Mouse (Mus musculus) kidney, embryonic 14.5 days (tissue): ENCODE results near the gene Gm2696. TPM values are rescaled to one million over a fixed set of nuclear protein-coding genes. Genes with fewer than 3 reads are reported as not detected.
"Not testable (repeated sequence)": the region's sequence is repeated elsewhere in the genome, so short reads cannot be mapped to it uniquely, and the experiment has no call there.

Experiments
- ATAC-seq: fragments of 200-750 bp; cut with Nextera tagmentation; 2 replicates; pipeline ENCODE4 v1.8.0; 2017; ENCODE audit warnings: moderate number of reproducible peaks, mild to moderate bottlenecking, moderate TSS enrichment, moderate library complexity; ENCODE audit not compliant: low FRiP score, low TSS enrichment
- H3K27ac ChIP-seq: fragments of 300-500 bp; sonication (generic); 2 replicates; pipeline ENCODE4 v1.5.1; 2014; ENCODE audit warnings: low read depth, mild to moderate bottlenecking, low read length, moderate library complexity, mixed read lengths
- H3K27me3 ChIP-seq: fragments of 300-500 bp; sonication (generic); 2 replicates; pipeline ENCODE4 v1.6.1; 2014; ENCODE audit warnings: mild to moderate bottlenecking, low read length; ENCODE audit not compliant: control insufficient read depth, insufficient read depth
- H3K36me3 ChIP-seq: fragments of 300-500 bp; sonication (generic); 2 replicates; pipeline ENCODE4 v1.6.1; 2014; ENCODE audit warnings: low read length, mixed read lengths; ENCODE audit not compliant: control insufficient read depth, insufficient read depth
- H3K4me1 ChIP-seq: fragments of 300-500 bp; sonication (generic); 2 replicates; pipeline ENCODE4 v1.6.1; 2014; ENCODE audit warnings: low read length, mixed read lengths; ENCODE audit not compliant: control insufficient read depth, insufficient read depth
- H3K4me2 ChIP-seq: fragments of 300-500 bp; sonication (generic); replicated peaks from 2 replicates; pipeline ENCODE4 v1.6.1; 2014; ENCODE audit warnings: low read depth, mild to moderate bottlenecking, low read length
- H3K4me3 ChIP-seq: fragments of 300-500 bp; sonication (generic); 2 replicates; pipeline ENCODE4 v1.5.1; 2014; ENCODE audit warnings: mild to moderate bottlenecking, low read length
- H3K9ac ChIP-seq: fragments of 300-500 bp; sonication (generic); 2 replicates; pipeline ENCODE4 v1.6.1; 2014; ENCODE audit warnings: low read depth, mild to moderate bottlenecking, low read length, moderate library complexity
- H3K9me3 ChIP-seq: fragments of 300-500 bp; sonication (generic); 2 replicates; pipeline ENCODE4 v1.6.1; 2016; ENCODE audit warnings: low read length; ENCODE audit not compliant: control insufficient read depth
- WGBS: fragments of 180-500 bp; shearing (Covaris S2); extraction: QIAGEN DNeasy Blood & Tissue Kit; methylation state at CpG from one replicate; pipeline ENCODE4 v1.1.7; 2014; 5-methylcytosine and 5-hydroxymethylcytosine counted together
- polyA plus RNA-seq: library from polyadenylated mRNA; unstranded; fragments of >200 nt; fragmentation: Nextera tagmentation; extraction: Ambion mirVana; gene quantifications from 2 replicates; pipeline ENCODE4 v1.2.1, GENCODE M21; 2014

Gm2696 gene
- polyA plus RNA-seq, 1 experiment from 2014 or later = not detected

DNA sequence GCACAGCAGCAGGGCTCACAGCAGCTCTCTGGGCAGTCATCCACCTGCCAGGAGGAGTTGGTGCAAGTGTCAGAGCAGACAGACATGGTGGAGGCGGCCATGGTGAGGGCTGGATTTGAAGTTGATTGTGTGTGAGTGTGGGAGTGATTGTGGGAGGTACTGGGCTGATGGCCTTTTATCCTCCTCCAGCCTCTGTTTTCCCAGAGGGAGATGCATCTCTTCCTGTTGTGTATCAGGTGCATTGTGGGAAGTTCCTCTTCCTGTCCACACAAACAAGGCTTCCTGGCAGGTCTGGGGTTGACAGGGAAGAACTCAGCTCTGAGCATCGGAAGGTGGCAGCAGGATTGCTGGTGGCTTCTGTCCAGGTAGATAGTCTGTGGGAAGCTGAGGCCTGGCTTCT is 19.5 kb upstream of the Gm2696 start, which contains the start of gene Gm9639:
Gene Gm9639, minus strand, starts transcription at position 101 of the 400 bp plus-strand sequence.
- H3K27me3 ChIP-seq = no peaks in the 10 kb centered on the region
- no peaks in the 10 kb centered on the region for H3K9me3 ChIP-seq
- H3K9ac ChIP-seq = no peak within 1 kb of the TSS
- H3K4me2 ChIP-seq = no peak within 1 kb of the TSS
- H3K4me3 ChIP-seq = no peak within 1 kb of the TSS
- ATAC-seq = no peak
- no peaks in the 10 kb centered on the region for H3K36me3 ChIP-seq
- WGBS = 37% methylated on average over 2 of the region's 2 CpGs
- no peak within 1 kb of the TSS for H3K27ac ChIP-seq
- H3K4me1 ChIP-seq = no peaks in the 10 kb centered on the region

DNA sequence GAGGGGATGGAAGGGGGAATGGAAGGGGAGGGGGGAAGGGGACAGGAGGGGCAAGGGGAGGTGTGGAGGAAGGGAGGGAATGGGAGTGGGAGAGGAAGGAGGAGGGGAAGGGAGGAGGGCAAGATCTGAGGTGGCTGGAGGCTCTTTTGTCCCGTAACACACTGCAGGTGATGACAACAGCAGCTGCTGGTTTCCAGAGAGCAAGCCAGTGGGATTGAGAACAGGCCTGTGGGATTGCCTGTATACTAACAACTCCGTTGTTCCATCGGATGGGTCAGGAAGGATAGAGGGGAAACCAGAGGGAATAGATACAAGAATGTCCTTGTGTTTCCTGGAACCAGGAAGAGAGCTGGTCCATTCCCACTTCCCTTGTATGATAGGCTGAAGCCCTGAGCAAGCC is 16.8 kb upstream of the Gm2696 start:
- H3K9me3 ChIP-seq = no peaks in the 10 kb centered on the region
- no peak overlapping the region for H3K4me2 ChIP-seq
- WGBS = 16% methylated on average over 3 of the region's 3 CpGs
- no peak overlapping the region for H3K4me3 ChIP-seq
- H3K36me3 ChIP-seq = no peaks in the 10 kb centered on the region
- no peaks in the 10 kb centered on the region for H3K4me1 ChIP-seq
- no peak overlapping the region for H3K27ac ChIP-seq
- no peak overlapping the region for H3K9ac ChIP-seq
- H3K27me3 ChIP-seq = no peaks in the 10 kb centered on the region
- no peak for ATAC-seq

DNA sequence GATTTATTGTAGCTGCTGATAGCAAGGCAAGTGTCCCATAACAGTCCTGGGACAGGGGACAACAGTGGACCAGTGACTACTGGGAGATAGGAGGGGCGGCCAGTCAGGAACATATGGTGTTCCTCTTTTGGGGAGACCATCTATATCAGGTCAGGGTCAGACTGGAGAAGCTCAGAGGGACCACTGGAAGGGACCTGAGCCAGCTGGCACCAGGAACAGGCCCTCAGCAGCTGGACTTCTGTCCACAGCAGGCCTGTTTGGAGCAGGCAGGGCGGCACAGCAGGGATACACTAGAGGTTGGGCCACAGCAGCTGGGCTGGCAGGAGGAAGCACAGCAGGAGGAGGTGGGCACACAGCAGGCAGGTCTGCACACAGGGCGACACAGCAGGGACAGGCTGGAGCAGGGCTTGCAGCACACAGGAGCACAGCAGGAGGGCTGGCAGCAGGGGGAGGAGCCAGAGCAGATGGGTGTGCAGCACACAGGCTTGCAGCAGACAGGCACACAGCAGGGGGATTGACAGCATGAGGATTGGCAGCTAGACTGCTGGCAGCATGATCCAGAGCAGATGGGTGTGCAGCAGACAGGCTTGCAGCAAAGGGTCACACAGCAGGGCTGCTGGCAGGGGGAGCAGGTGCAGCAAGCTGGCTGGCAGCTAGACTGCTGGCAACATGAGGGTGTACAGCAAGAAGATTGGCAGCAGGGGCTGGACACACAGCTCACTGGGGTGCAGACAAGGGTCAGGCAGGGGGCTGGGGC is 16.1 kb upstream of the Gm2696 start:
- not testable (repeated sequence) for H3K4me1 ChIP-seq, H3K4me3 ChIP-seq, H3K27ac ChIP-seq, H3K27me3 ChIP-seq, H3K9ac ChIP-seq, H3K9me3 ChIP-seq, H3K4me2 ChIP-seq, ATAC-seq, H3K36me3 ChIP-seq
- WGBS = 53% methylated on average over 3 of the region's 3 CpGs

GRCm38 (mm10) chr10:77798921-77799508 is 15.5 kb upstream of the Gm2696 start, which contains the start of gene Gm19668:
Gene Gm19668 (minus strand): TSS chr10:77799133.
- H3K27me3 ChIP-seq = no peaks in the 10 kb centered on the region
- H3K4me1 ChIP-seq = no peaks in the 10 kb centered on the region
- H3K4me3 ChIP-seq = no peak within 1 kb of the TSS
- no peak within 1 kb of the TSS for H3K9ac ChIP-seq
- H3K9me3 ChIP-seq = no peaks in the 10 kb centered on the region
- no peak within 1 kb of the TSS for H3K27ac ChIP-seq
- no peak within 1 kb of the TSS for H3K4me2 ChIP-seq
- no peaks in the 10 kb centered on the region for H3K36me3 ChIP-seq
- 54% methylated on average over 8 of the region's 8 CpGs for WGBS
- ATAC-seq = no peak

DNA sequence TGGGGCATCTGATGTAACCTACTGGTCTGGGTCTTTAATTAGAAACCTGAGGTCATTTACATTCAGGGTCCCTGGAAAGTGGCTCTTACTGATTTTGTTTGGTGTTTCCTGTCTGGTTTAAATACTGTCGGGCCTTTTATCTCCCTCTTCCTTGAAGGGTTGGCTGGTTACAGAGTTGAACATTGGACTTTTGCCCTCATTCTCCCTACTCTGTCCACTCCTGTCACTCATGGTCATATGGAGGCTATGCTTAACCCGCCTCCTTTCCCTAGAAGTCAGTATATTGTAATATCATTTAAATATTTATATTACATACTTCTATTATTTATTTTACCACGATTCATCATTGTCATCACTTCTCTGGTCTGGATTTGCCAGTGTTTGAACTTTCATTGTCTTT is 10.4 kb upstream of the Gm2696 start:
- H3K27ac ChIP-seq = no peak overlapping the region
- H3K4me2 ChIP-seq = no peak overlapping the region
- no peak overlapping the region for H3K4me3 ChIP-seq
- no peaks in the 10 kb centered on the region for H3K4me1 ChIP-seq
- 81% methylated on average over 3 of the region's 3 CpGs for WGBS
- H3K36me3 ChIP-seq = no peaks in the 10 kb centered on the region
- ATAC-seq = no peak
- H3K9me3 ChIP-seq = no peaks in the 10 kb centered on the region; the same call in 1 of the 2 replicates
- no peaks in the 10 kb centered on the region for H3K27me3 ChIP-seq
- no peak overlapping the region for H3K9ac ChIP-seq

DNA sequence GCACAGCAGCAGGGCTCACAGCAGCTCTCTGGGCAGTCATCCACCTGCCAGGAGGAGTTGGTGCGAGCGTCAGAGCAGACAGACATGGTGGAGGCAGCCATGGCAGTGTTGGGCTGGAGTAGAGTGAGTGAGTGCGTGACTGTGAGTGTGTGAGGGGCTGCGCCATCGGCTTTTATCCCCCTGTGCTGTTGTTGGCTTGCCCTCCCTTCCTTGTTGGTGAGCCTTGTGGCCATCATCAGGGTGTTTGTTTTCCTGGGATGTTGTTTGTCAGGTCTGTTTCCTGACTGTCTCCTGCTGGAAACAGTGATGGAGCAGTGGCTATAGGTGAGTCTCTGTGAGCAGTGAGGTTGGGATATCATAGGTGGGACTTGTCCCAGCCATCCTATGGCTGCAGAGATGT is 2.7 kb upstream of the Gm2696 start, which contains the start of gene Gm9507:
Gene Gm9507, minus strand, starts transcription at position 101 of the 400 bp plus-strand sequence.
- H3K27ac ChIP-seq = no peak within 1 kb of the TSS
- H3K27me3 ChIP-seq = no peaks in the 10 kb centered on the region
- WGBS = 65% methylated on average over 5 of the region's 5 CpGs
- H3K9ac ChIP-seq = no peak within 1 kb of the TSS
- no peak within 1 kb of the TSS for H3K4me3 ChIP-seq
- no peak within 1 kb of the TSS for H3K4me2 ChIP-seq
- H3K9me3 ChIP-seq = peaks cover 4% of the 10 kb centered on the region
- H3K4me1 ChIP-seq = no peaks in the 10 kb centered on the region
- H3K36me3 ChIP-seq = no peaks in the 10 kb centered on the region
- ATAC-seq = no peak

GRCm38 (mm10) chr10:77815514-77815913 is 1.0 kb downstream of the Gm2696 start:
- 35% methylated on average over 5 of the region's 5 CpGs for WGBS
- Histone ChIP-seq H3K4me2 (no peak overlapping the region), H3K27me3 (no peaks in the 10 kb centered on the region), H3K4me1 (no peaks in the 10 kb centered on the region), H3K27ac (no peak overlapping the region), H3K4me3 (no peak overlapping the region), H3K9ac (no peak overlapping the region), H3K9me3 (no peaks in the 10 kb centered on the region), H3K36me3 (no peaks in the 10 kb centered on the region)
- no peak for ATAC-seq

DNA sequence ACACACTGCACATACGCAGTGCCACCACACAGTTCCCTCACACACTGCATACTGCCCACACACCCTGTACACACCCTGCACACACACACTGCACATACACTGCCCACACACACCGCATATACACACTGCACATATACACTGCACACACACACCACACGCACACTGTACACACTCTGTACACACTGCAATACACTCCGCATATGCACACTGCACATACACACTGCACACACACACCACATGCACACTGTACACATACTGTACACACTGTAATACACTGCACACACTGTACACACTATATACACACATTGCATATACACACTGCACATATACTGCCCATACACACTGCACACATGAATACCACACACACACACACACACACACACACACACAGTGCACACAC is 4.0 kb downstream of the Gm2696 start:
- H3K27ac ChIP-seq = no peak overlapping the region
- H3K36me3 ChIP-seq = no peaks in the 10 kb centered on the region
- H3K9ac ChIP-seq = no peak overlapping the region
- no peaks in the 10 kb centered on the region for H3K27me3 ChIP-seq
- H3K4me3 ChIP-seq = no peak overlapping the region
- peaks cover 2% of the 10 kb centered on the region; the same call in 1 of the 2 replicates for H3K9me3 ChIP-seq
- WGBS = 97% methylated on average over 4 of the region's 4 CpGs
- no peak for ATAC-seq
- H3K4me1 ChIP-seq = no peaks in the 10 kb centered on the region
- H3K4me2 ChIP-seq = no peak overlapping the region

GRCm38 (mm10) chr10:77819203-77819602 is 4.7 kb downstream of the Gm2696 start:
- Histone ChIP-seq H3K4me2 (no peak overlapping the region), H3K27ac (no peak overlapping the region), H3K27me3 (no peaks in the 10 kb centered on the region), H3K9ac (no peak overlapping the region), H3K9me3 (peaks cover 2% of the 10 kb centered on the region; the same call in 1 of the 2 replicates), H3K4me1 (no peaks in the 10 kb centered on the region), H3K4me3 (no peak overlapping the region), H3K36me3 (no peaks in the 10 kb centered on the region)
- WGBS = 54% methylated on average over 4 of the region's 4 CpGs
- ATAC-seq = no peak
